Mouse (Mus musculus): ENCODE data around the gene Cbl.

Gene Cbl

GRCm38 (mm10) chr9:44233802-44234478, at the start of gene Cbl:
TSS of gene Cbl (minus strand) at chr9:44234049.
- peak; percentile 99 for DNase-seq

GRCm38 (mm10) chr9:44283183-44283582, 49.3 kb upstream of the Cbl start:
- no peak for DNase-seq

DNA sequence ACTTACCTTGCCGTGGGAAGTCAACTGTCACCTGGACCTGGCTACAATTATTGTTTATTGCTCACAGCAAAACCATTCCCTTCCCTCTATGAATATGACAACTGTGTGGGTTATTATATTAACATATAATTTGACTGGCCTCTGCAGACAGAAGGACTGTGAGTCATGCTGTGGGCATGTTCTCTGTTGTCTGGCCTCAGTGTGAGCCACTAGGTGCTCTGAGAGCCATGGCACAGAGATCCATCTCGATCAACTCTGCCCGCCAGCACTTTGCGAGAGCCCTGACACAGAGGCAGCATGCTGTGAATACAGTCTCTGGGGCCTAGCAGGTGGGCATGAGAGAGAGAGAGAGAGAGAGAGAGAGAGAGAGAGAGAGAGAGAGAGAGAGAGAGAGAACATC, 36.1 kb upstream of the Cbl start:
- DNase-seq, result no peak

- DNase-seq, result peak; percentile 33
These were observed 35.2 kb upstream of the Cbl start for GRCm38 (mm10) chr9:44269077-44269476.

GRCm38 (mm10) chr9:44268432-44268831, 34.6 kb upstream of the Cbl start, which contains the start of gene Nlrx1:
TSS of gene Nlrx1 (minus strand) at chr9:44268599.
- DNase-seq, result peak; percentile 38

DNA sequence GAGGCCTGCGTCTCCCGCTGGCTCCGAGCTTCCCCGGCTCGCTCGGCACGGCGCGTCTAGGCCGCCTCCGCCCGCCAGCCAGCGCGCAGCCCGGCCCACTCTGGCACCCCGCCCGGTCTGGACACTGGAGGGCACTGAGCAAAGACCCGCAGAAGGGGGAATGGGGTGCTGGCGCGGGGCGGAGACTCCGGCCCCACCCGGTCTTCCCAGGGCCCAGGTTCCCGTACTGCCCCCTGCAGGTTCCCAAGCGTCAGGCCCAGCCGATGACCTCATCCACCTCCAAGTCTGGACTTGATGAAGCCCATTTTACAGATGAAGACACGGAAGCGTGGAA, 34.1 kb upstream of the Cbl start:
- peak; percentile 96 for DNase-seq

- DNase-seq, result peak; percentile 44
These were observed 33.6 kb upstream of the Cbl start for GRCm38 (mm10) chr9:44267319-44268026.

DNA sequence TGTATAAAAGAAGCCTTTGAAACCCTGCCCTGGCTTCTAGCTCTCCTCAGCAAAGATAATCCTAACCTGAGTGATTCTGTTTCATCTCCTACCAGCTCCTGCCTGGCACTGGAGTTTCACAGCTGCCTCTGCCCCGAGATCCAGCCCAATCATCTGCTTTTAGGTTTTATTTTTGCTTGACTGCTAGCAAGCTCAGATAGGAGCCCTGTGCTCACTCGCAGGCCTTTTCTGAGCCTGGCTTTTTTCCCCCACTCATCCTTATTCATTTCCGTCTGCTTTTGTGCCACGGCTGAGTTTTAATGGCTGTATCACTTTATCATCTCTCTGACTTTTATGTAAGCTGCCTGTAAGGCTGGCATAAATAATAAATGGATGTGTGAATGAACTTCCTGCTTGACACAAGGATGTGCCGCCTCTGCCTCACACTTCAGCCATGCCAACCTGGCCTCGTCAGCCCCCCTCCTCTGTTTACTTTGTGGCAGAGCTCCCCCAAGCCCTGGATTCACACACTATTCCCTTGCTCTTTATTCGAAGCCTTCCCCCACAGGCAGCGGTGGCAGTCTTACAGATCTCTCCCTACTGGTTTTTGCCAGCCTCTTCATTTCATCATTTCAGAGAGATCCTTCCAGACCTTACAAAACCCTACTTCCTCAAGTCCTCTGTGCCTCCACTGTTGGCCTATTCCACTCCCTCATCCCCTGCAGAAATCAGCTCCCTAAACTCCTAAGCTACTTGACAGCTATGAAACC, 32.8 kb upstream of the Cbl start:
- no peak for DNase-seq

DNA sequence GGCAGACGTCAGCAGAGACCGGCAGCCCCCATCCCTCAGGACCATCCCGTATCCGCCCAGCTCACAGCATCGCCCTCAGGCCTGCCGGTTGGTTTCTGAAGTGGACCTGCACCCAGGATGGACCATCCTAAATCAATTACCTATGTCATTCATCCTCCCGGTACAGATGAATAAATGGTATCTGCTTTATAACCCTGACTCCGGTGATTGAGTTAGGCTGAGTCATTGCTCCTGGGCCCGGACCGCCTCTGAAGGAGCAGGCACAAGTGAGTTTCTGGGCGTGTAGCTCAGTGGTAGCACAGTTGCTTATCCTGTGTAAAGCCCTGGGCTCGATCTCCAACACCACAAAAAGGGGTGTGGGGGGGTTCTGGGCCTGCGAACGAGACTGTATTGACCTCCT, 27.5 kb upstream of the Cbl start:
- no peak for DNase-seq

GRCm38 (mm10) chr9:44259014-44259413, 25.2 kb upstream of the Cbl start:
- no peak for DNase-seq

GRCm38 (mm10) chr9:44256213-44256612, 22.4 kb upstream of the Cbl start:
- DNase-seq, result no peak

GRCm38 (mm10) chr9:44255136-44255521, 21.3 kb upstream of the Cbl start:
- DNase-seq, result no peak

GRCm38 (mm10) chr9:44254508-44255135, 20.8 kb upstream of the Cbl start:
- no peak for DNase-seq

GRCm38 (mm10) chr9:44253441-44253840, 19.6 kb upstream of the Cbl start:
- DNase-seq, result no peak

DNA sequence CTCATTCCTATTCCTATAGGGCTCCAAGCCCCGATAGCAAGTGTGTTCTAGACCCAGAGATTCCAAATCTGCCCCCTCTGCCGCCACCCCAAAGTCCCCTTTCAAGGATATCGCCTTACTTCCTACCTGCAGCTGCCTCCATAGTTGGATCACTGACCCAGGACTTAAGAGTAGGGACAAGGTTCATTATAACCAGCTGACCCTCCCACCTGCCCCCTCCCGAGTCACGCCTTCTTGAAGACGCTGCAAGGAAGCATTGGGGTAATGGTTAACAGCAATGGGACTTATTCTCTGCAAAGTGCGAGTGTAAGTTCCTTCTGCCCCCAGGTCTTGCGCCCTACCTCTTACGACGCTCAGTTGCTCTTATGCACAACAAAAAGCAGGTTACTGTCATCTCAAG, 17.5 kb upstream of the Cbl start, which contains the start of gene Pdzd3:
Gene Pdzd3, minus strand, starts transcription at position 158 of the 400 bp plus-strand sequence.
- no peak for DNase-seq

GRCm38 (mm10) chr9:44250445-44250844, 16.6 kb upstream of the Cbl start:
- no peak for DNase-seq

DNA sequence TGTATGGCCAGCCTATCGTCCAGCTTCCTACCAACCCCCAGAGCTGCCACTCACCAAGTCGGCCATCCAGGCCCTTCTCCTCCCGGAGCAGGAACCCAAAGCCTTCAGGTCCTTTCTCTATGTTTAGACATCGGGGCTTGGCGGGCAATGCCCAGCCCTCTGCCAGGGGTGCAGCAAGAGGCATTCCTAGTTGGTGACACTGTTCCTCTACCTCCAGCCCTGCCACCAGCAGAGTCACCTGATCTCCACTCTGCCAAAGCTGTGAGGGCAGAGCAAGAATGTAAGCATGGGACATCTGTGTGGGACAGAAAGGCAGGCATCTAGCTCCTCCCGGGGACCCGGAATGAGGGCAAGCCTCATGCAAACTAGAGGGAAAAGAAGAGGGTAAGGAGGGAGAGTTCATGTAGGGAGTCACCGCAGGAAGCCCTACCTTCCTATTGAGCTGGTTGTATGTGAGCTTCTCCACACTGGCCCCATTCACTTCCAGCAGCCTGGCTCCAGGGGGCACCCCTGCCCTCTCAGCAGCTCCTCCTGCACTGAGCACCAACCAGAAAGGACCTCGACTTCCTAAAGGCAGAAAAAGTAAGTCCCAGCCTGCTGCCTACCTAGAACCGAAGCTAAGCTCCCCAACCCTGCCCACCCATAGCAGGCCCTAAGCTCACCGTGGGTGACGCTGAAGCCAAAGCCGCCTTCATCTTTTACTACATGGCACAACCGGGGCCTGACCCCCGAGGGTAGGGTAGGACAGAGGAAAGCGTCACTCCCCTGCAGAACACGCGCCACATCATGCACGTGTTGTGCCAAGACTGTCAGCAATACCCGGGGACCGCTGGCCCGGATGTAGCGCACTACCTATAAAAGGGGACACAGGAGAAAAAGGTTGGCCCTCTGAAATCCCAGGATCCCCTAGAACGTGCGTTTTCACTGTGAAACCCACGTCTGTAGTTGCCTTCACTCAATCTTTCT, 15.6 kb upstream of the Cbl start:
- DNase-seq, result peak; percentile 82

- no peak for DNase-seq
These were observed 14.1 kb upstream of the Cbl start for GRCm38 (mm10) chr9:44247907-44248306.

DNA sequence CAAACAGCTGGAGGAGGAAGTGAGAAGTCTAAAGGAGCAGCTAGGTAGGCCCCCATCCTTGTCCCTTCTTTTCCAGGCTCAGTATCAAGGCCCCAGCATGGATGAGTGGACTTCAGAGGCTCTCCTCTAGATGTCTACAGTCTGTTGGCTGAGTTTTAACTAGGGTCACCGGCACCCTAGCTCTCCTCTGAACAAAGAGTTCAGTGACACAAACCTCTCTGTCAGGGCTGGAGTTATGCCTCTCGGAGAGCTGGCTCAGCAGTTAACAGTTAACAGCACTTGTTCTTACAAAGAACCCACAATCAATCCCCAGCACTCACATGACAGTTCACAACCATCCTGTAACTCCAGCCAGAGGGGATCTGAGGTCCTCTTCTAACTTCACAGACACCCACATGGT, 9.8 kb upstream of the Cbl start:
- no peak for DNase-seq

GRCm38 (mm10) chr9:44241418-44241817, 7.6 kb upstream of the Cbl start:
- no peak for DNase-seq

DNA sequence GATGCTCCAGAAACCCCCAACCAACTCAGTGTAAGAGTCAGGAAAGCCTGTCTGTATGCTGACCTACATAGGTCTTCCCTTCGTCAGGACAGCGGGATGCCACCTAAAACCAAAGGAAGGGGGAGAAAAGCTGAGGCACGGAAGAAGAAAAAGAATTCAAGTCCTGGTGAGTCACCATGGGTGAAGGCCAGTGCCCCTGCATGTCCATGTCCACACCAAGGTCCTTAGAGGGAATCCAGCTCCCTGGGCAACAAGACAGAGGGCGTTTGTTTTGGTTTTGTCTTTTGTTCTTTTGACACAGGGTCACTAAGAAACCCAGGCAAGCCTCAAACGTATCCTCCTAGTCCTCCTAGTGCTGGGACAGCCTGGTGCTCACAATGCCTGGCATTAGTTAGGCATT, 7.1 kb upstream of the Cbl start:
- DNase-seq, result no peak

- no peak for DNase-seq
These were observed 6.5 kb upstream of the Cbl start, which contains the start of gene Ccdc153 for GRCm38 (mm10) chr9:44240399-44240798. TSS of gene Ccdc153 (plus strand) at chr9:44240676.
